Mouse (Mus musculus): ENCODE measurements at regions not wholly inside any gene's neighbourhood (a gene's known extent, or its start where the extent isn't known, plus 50 kb on each side); places are given as distances from the start of the nearest gene placed in this dataset.

- no peak for TF ChIP-seq CTCF (IDR thresholded peaks at IDR 0.05; ENCODE audit: control insufficient read depth, insufficient read depth, insufficient read length)
- TF ChIP-seq MAX (IDR thresholded peaks at IDR 0.05) = no peak
- no peak for TF ChIP-seq USF1 (IDR thresholded peaks at IDR 0.05; ENCODE audit: low read depth)
These were observed 259.2 kb upstream of the Tank start for GRCm38 (mm10) chr2:61319226-61319625.

Measured in C2C12 (cell line).